Mouse (Mus musculus): Measurements from ENCODE around the gene Dusp27. TPM values are rescaled to one million over a fixed set of nuclear protein-coding genes. Genes with fewer than 3 reads are reported as not detected.
"Not testable (repeated sequence)": the region's sequence is repeated elsewhere in the genome, so short reads cannot be mapped to it uniquely, and the experiment has no call there.

The Dusp27 gene
- total RNA-seq, 2 experiments from 2014 or later, result 53.6 to 60.3 TPM

- no peak for DNase-seq
- intact Hi-C loops (cut with DNase I), result no loop called here
Measured at GRCm38 (mm10) chr1:166147657-166148056, 19.9 kb upstream of the Dusp27 start.

DNA sequence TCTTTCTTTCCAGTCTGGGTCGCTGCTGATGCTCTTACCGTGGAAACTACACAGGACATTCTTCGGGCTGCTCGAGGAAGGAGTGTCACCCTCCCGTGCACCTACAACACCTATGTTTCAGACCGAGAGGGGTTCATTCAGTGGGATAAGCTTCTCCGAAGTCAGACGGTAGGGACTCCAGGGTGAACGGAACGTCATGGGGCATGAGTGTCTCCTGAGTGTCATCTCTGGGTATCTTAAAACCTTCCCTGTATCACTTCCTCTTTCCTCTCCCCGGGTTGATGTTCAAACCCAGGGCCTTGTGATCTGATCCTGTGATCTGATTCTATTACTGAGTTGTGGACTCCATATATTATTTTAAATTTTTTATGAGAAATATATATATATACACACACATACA lies 18.9 kb upstream of the Dusp27 start:
- DNase-seq, result no peak

DNA sequence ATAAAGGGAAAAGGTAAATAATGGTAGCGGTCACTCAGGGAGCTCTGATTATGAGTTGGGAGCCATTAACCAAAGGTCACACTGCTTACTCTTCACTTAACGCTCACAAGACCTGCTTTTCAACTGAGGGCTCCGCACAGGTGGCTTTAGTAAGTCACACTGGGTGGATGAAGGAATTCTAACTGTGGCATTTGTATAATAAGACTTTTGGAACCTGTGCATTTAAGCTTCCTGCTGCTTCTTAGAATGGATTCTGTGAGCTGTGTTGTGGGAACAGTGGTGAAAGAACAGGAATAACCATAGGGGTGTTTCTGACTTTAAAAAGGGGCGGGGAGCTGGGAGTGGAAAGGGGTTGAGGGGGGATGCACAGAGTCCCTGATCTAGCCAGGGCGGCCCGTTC lies 14.6 kb upstream of the Dusp27 start:
- intact Hi-C loops (cut with DNase I), result no loop called here

More for the DNA sequence above, 18.9 kb upstream of the Dusp27 start:
- intact Hi-C loops (cut with DNase I), result no loop called here

DNA sequence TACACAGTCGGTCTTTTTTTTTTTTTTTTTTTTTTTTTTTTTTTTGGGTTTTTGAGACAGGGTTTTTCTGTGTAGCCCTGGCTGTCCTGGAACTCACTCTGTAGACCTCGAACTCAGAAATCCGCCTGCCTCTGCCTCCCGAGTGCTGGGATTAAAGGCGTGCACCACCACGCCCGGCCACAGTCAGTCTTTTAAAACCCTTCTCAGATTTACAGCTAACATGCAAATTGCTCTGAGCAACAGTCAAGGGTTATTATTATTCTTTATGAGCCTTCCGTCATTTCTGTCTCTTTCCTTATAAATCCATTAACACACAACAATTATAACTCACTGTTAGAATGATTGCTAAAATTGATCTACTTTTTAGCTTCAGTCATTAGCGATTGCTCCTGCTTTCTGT lies 14.1 kb upstream of the Dusp27 start:
- DNase-seq; intact Hi-C loops (cut with DNase I): not testable (repeated sequence)

More for the DNA sequence above, 14.6 kb upstream of the Dusp27 start:
- DNase-seq, result no peak

DNA sequence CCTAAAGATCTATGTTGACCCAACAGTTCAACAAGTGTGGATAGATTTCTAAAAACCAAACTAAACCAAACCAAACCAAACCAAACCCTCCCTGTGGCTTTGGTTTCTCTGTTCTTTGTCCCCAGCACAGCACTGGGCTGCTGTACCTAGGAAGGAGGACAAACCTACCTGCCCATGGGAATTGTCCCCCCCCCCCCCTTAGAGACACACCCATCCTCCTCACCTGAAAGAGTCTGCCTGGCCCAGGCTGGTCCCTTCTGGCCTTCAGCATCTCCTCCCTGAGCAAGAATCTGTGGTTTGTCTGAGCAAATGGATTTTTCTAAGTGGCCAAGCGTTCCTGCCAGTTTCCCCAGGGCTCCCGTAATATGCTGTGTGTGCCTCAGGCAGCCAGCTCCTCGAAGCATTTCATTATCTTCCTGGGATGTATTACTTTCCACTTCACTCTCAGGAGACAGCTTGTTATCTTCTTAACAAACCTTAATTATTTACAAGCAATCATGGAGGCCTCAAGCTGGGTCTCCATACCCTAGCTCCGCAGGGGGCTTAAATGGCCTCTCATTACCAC lies 12.0 kb upstream of the Dusp27 start:
- no peak for DNase-seq
- intact Hi-C loops (cut with DNase I), result no loop called here

- no peak for DNase-seq
- intact Hi-C loops (cut with DNase I), result no loop called here
Measured at GRCm38 (mm10) chr1:166139113-166139512, 11.4 kb upstream of the Dusp27 start.

GRCm38 (mm10) chr1:166138136-166138535 lies 10.4 kb upstream of the Dusp27 start:
- DNase-seq, result peak; percentile 32 to 45
- intact Hi-C loops (cut with DNase I), result no loop called here

DNA sequence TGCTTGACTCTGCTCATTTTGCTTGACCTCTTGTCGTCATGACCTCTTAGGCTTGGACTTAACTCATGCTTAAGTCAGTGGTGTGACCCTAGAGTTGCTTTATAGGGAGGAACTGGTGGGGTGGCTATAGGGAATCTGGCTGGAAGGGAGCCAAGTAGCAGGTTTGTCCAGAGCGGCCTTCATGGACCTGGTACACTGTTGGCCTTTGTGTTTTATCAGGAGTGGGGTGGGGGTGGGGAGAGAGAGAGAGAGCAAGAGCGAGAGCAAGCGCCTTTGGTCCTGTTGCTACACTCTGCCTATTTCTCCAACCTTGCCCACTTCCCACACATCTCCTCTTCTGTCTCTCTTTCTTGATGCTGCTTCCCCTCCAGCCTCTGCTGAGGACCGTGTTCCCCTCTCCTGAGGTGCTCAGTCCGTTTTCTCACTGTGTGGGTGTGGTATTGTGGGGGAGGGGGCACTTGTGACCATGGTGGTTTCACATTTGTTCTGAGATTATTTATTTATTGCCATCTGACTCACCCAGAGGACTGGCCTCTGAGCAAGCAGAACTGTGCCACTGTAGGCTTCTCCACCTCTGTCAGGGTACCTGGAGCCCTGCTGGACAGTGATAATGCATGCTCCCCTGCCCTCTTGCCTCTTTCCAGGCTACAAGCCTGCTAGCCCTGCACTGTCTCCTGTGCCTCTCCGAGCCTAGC lies 9.7 kb upstream of the Dusp27 start:
- peak in 1 of 2 experiments; percentile 26 for DNase-seq
- intact Hi-C loops (cut with DNase I), result no loop called here

- intact Hi-C loops (cut with DNase I), result no loop called here
- DNase-seq, result no peak
Measured at GRCm38 (mm10) chr1:166135091-166135740, 7.5 kb upstream of the Dusp27 start.

GRCm38 (mm10) chr1:166132367-166132766 lies 4.6 kb upstream of the Dusp27 start:
- DNase-seq, result no peak
- intact Hi-C loops (cut with DNase I), result no loop called here

- intact Hi-C loops (cut with DNase I), result no loop called here
- no peak for DNase-seq
Measured at GRCm38 (mm10) chr1:166130224-166130860, 2.6 kb upstream of the Dusp27 start, which contains the start of gene Gpa33. Gpa33 (plus strand) TSS chr1:166130238.

GRCm38 (mm10) chr1:166128551-166128950 lies 829 bp upstream of the Dusp27 start:
- intact Hi-C loops (cut with DNase I), result no loop called here
- peak; percentile 54 to 67 for DNase-seq

- DNase-seq, result peak; percentile 60 to 65
- intact Hi-C loops (cut with DNase I), result no loop called here
Measured at GRCm38 (mm10) chr1:166126795-166127194, 927 bp downstream of the Dusp27 start.

GRCm38 (mm10) chr1:166126290-166126689 lies 1.4 kb downstream of the Dusp27 start:
- intact Hi-C loops (cut with DNase I), result no loop called here

GRCm38 (mm10) chr1:166124932-166125593 lies 2.7 kb downstream of the Dusp27 start:
- no peak for DNase-seq
- intact Hi-C loops (cut with DNase I), result no loop called here

More at GRCm38 (mm10) chr1:166126290-166126689, 1.4 kb downstream of the Dusp27 start:
- no peak for DNase-seq

DNA sequence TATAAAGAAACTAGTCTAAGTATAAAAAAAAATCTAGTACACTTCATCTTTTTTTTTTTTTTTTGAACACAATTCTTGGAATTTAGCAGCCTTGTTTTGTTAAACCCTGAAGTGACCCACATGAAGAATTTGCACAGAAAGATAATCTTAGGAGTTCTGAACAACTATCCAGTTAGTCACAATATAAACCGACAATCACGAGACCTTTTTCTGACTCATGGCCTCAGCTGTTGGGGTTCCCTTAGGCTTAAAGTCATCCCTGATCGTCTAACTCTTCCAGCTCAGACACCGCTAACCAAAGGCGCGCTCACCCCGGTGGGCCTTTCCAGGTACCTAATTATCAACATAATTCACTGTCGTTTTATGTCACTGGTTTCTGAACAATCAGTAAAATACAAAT lies 4.0 kb downstream of the Dusp27 start:
- no peak for DNase-seq
- intact Hi-C loops (cut with DNase I), result no loop called here

DNA sequence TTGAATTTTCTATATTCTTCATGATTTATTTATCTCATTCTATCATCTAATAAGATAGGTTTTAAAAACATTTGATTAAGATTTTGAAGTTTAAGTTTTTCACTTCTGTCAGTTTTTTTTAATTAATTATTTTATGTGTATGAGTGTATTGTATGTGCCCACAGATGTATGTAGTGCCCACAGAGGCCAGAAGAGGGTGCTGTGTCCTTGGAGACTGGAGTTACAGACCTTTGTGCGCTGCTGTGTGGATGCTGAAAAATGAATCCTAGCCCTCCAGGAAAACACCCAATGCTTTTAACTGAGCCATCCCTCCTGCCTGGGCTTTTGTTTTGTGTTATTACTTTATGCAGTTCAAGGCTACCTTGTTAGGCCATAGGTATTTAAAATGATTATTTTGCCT lies 4.7 kb downstream of the Dusp27 start:
- no peak for DNase-seq
- intact Hi-C loops (cut with DNase I), result no loop called here

GRCm38 (mm10) chr1:166122114-166122513 lies 5.6 kb downstream of the Dusp27 start:
- intact Hi-C loops (cut with DNase I), result no loop called here
- DNase-seq, result no peak

- DNase-seq, result no peak
- intact Hi-C loops (cut with DNase I), result no loop called here
Measured at GRCm38 (mm10) chr1:166117866-166118639, 9.7 kb downstream of the Dusp27 start.

GRCm38 (mm10) chr1:166115719-166116118 lies 12.0 kb downstream of the Dusp27 start:
- intact Hi-C loops (cut with DNase I), result no loop called here
- DNase-seq, result no peak

Measured in heart, postnatal 10 days (tissue).